Mouse (Mus musculus): ENCODE results near the gene Gm36210.
"Not testable (repeated sequence)": the region's sequence is repeated elsewhere in the genome, so short reads cannot be mapped to it uniquely, and the experiment has no call there.

Gene Gm36210

GRCm38 (mm10) chr7:4879036-4879435, 27.3 kb downstream of the Gm36210 start:
- DNase-seq (ENCODE audit: low spot score in 2 of 2), result not testable (repeated sequence)

- no peak for DNase-seq (ENCODE audit: low spot score in 2 of 2)
These were observed 28.1 kb downstream of the Gm36210 start for GRCm38 (mm10) chr7:4878186-4878585.

GRCm38 (mm10) chr7:4877226-4877625, 29.1 kb downstream of the Gm36210 start:
- DNase-seq (ENCODE audit: low spot score in 2 of 2), result no peak

- peak; percentile 83 to 85 for DNase-seq (ENCODE audit: low spot score in 2 of 2)
These were observed 29.5 kb downstream of the Gm36210 start, which contains the start of gene Isoc2a for GRCm38 (mm10) chr7:4876753-4877221. Gene Isoc2a, plus strand, starts transcription at chr7:4877153.

- DNase-seq (ENCODE audit: low spot score in 2 of 2), result no peak
These were observed 36.2 kb downstream of the Gm36210 start, which contains the start of gene Isoc2b for GRCm38 (mm10) chr7:4870133-4870532. Gene Isoc2b, minus strand, starts transcription at chr7:4870258.

GRCm38 (mm10) chr7:4866631-4867180, 39.6 kb downstream of the Gm36210 start:
- no peak for DNase-seq (ENCODE audit: low spot score in 2 of 2)

- DNase-seq (ENCODE audit: low spot score in 2 of 2), result peak; percentile 93 to 96
These were observed 40.5 kb downstream of the Gm36210 start for GRCm38 (mm10) chr7:4865579-4866493.

- peak in 1 of 2 experiments; percentile 39 for DNase-seq (ENCODE audit: low spot score in 2 of 2)
These were observed 41.2 kb downstream of the Gm36210 start for GRCm38 (mm10) chr7:4865090-4865489.

- no peak for DNase-seq (ENCODE audit: low spot score in 2 of 2)
These were observed 42.0 kb downstream of the Gm36210 start for GRCm38 (mm10) chr7:4864130-4864845.

- DNase-seq (ENCODE audit: low spot score in 2 of 2), result no peak
These were observed 42.7 kb downstream of the Gm36210 start for GRCm38 (mm10) chr7:4863541-4864080.

- no peak for DNase-seq (ENCODE audit: low spot score in 2 of 2)
These were observed 43.3 kb downstream of the Gm36210 start for GRCm38 (mm10) chr7:4863041-4863440.

GRCm38 (mm10) chr7:4860926-4861325, 45.4 kb downstream of the Gm36210 start:
- not testable (repeated sequence) for DNase-seq (ENCODE audit: low spot score in 2 of 2)

- DNase-seq (ENCODE audit: low spot score in 2 of 2), result no peak
These were observed 46.8 kb downstream of the Gm36210 start for GRCm38 (mm10) chr7:4859418-4859978.

- DNase-seq (ENCODE audit: low spot score in 2 of 2), result no peak
These were observed 49.0 kb downstream of the Gm36210 start for GRCm38 (mm10) chr7:4857321-4857720.

- DNase-seq (ENCODE audit: low spot score in 2 of 2), result no peak
These were observed 49.8 kb downstream of the Gm36210 start for GRCm38 (mm10) chr7:4856508-4856907.

GRCm38 (mm10) chr7:4853613-4854012, 52.7 kb downstream of the Gm36210 start:
- no peak for DNase-seq (ENCODE audit: low spot score in 2 of 2)

- DNase-seq (ENCODE audit: low spot score in 2 of 2), result no peak
These were observed 55.0 kb downstream of the Gm36210 start for GRCm38 (mm10) chr7:4851315-4851688.

GRCm38 (mm10) chr7:4850621-4851314, 55.5 kb downstream of the Gm36210 start:
- no peak for DNase-seq (ENCODE audit: low spot score in 2 of 2)

GRCm38 (mm10) chr7:4849372-4849771, 56.9 kb downstream of the Gm36210 start:
- no peak for DNase-seq (ENCODE audit: low spot score in 2 of 2)

All from frontal cortex, postnatal 10 days (tissue).